Mouse (Mus musculus) small intestine, adult 2 months (tissue): ENCODE measurements around the gene Slc43a2.

Experiments used
- CTCF ChIP-seq: fragments of 200-500 bp; IDR thresholded peaks from 2 replicates; pipeline ENCODE4 v1.5.1; 2012; ENCODE audit warnings: low read depth, mild to moderate bottlenecking, control low read depth, inconsistent platforms, low read length, moderate library complexity, mixed read lengths; ENCODE audit not compliant: insufficient replicate concordance, insufficient read length; ENCODE audit errors: extremely low read depth
- POLR2A ChIP-seq: fragments of 200-500 bp; IDR thresholded peaks from 2 replicates; pipeline ENCODE4 v1.6.1; 2012; ENCODE audit warnings: low read depth, mild to moderate bottlenecking, control low read depth, inconsistent platforms, low read length, moderate library complexity

- TF ChIP-seq CTCF = peak; percentile 26; the same call in 1 of the 2 replicates
- TF ChIP-seq POLR2A = no peak
Observed at GRCm38 (mm10) chr11:75619133-75619532, 87.6 kb downstream of the Slc43a2 start.
